Mouse (Mus musculus) common myeloid progenitor, adult 5-6 weeks (primary cell): ENCODE measurements around the gene Dgkh. TPM values are rescaled to one million over a fixed set of nuclear protein-coding genes. Genes with fewer than 3 reads are reported as not detected.
"Not testable (repeated sequence)": the region's sequence is repeated elsewhere in the genome, so short reads cannot be mapped to it uniquely, and the experiment has no call there.

ENCODE experiments used
- ATAC-seq: replicated peaks from 2 replicates; pipeline ENCODE4 v1.8.0; 2016; ENCODE audit warnings: low read depth, mild to moderate bottlenecking, moderate TSS enrichment, inconsistent platforms; ENCODE audit not compliant: poor library complexity, severe bottlenecking
- total RNA-seq: library from RNA; stranded (forward); fragments of 200-1000, 187-1606 nt; gene quantifications from 2 replicates; pipeline ENCODE4 v1.2.3, GENCODE M21; 2017

Dgkh gene
- 0.23 and 0.87 TPM in 2 replicates for total RNA-seq

- peak; percentile 77 for ATAC-seq
These were observed at the start of gene Dgkh for GRCm38 (mm10) chr14:78732617-78733312. Dgkh (minus strand) TSS chr14:78732776.

GRCm38 (mm10) chr14:78777215-78777614, 44.6 kb upstream of the Dgkh start:
- ATAC-seq = no peak

GRCm38 (mm10) chr14:78776659-78777058, 44.1 kb upstream of the Dgkh start:
- ATAC-seq = no peak

- ATAC-seq = no peak
These were observed 43.1 kb upstream of the Dgkh start for GRCm38 (mm10) chr14:78775699-78776098.

- ATAC-seq = no peak
These were observed 42.6 kb upstream of the Dgkh start for GRCm38 (mm10) chr14:78775226-78775625.

GRCm38 (mm10) chr14:78770457-78770856, 37.9 kb upstream of the Dgkh start:
- 0 out of 2 replicates have a peak, but pooled peaks have one; percentile 42 for ATAC-seq

GRCm38 (mm10) chr14:78761064-78761463, 28.5 kb upstream of the Dgkh start:
- ATAC-seq = no peak

GRCm38 (mm10) chr14:78759491-78759890, 26.9 kb upstream of the Dgkh start:
- no peak for ATAC-seq

- no peak for ATAC-seq
These were observed 22.7 kb upstream of the Dgkh start for GRCm38 (mm10) chr14:78755316-78755715.

GRCm38 (mm10) chr14:78748692-78749091, 16.1 kb upstream of the Dgkh start:
- ATAC-seq = peak; percentile 25; the same call in 1 of the 2 replicates

- ATAC-seq = peak; percentile 36
These were observed 15.5 kb upstream of the Dgkh start for GRCm38 (mm10) chr14:78747969-78748651.

- no peak for ATAC-seq
These were observed 14.9 kb upstream of the Dgkh start for GRCm38 (mm10) chr14:78747454-78747853.

- ATAC-seq = no peak
These were observed 2.0 kb upstream of the Dgkh start for GRCm38 (mm10) chr14:78734605-78735004.

- not testable (repeated sequence) for ATAC-seq
These were observed 1.6 kb upstream of the Dgkh start for GRCm38 (mm10) chr14:78734203-78734602.

- ATAC-seq = no peak
These were observed 945 bp upstream of the Dgkh start for GRCm38 (mm10) chr14:78733366-78734076.

GRCm38 (mm10) chr14:78731852-78732616, 542 bp downstream of the Dgkh start:
- ATAC-seq = no peak; the same call in 1 of the 2 replicates

GRCm38 (mm10) chr14:78731240-78731639, 1.3 kb downstream of the Dgkh start:
- ATAC-seq = peak; percentile 50; the same call in 1 of the 2 replicates

- no peak for ATAC-seq
These were observed 6.6 kb downstream of the Dgkh start for GRCm38 (mm10) chr14:78725976-78726375.

- peak; percentile 35 for ATAC-seq
These were observed 7.1 kb downstream of the Dgkh start for GRCm38 (mm10) chr14:78725307-78725956.
